Mouse (Mus musculus) urinary bladder, postnatal 36 days (tissue): ENCODE measurements at regions not wholly inside any gene's neighbourhood (a gene's known extent, or its start where the extent isn't known, plus 50 kb on each side); places are given as distances from the start of the nearest gene placed in this dataset.

Source experiments
- DNase-seq, 2 experiments: peaks; one replicate each; pipeline ENCODE4 v3.0.0; 2022; ENCODE audit warnings: low spot score in 2 of 2, mixed read lengths in 1 of 2

DNA sequence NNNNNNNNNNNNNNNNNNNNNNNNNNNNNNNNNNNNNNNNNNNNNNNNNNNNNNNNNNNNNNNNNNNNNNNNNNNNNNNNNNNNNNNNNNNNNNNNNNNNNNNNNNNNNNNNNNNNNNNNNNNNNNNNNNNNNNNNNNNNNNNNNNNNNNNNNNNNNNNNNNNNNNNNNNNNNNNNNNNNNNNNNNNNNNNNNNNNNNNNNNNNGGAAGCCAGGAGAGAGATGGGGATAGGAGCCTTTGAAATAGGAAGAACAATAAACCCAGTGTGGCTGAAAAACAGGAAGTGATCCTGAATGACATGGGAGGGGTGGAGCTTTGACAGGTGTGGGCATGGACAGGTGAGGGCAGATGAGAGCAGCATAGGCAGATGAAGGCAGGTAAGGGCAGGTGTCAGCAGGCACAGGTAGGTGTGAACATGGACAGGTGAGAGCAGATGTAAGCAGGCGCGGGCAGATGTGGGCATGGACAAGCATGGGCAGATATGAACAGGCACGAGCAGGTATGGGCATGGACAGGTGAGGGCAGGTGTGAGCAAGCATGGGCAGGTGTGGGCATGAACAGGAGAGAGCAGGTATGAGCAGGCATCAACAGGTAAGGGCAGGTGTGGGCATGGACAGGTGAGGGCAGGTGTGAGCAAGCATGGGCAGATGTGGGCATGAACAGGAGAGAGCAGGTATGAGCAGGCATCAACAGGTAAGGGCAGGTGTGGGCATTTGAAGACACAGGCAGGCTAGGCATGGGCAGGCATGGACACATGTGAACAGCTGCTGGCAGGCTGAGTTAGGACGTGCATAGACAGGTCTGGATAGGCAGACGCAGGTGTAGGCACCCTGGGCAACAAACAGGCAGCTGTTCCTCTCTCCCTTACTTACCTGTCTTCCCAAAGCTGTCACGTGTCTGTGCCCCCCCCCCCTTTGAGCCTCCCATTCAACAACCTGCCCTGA lies 135.2 kb upstream of the Zmiz1 start:
- no peak for DNase-seq

- DNase-seq: no peak
These were observed 133.1 kb upstream of the Zmiz1 start for GRCm38 (mm10) chr14:25325887-25326286.

DNA sequence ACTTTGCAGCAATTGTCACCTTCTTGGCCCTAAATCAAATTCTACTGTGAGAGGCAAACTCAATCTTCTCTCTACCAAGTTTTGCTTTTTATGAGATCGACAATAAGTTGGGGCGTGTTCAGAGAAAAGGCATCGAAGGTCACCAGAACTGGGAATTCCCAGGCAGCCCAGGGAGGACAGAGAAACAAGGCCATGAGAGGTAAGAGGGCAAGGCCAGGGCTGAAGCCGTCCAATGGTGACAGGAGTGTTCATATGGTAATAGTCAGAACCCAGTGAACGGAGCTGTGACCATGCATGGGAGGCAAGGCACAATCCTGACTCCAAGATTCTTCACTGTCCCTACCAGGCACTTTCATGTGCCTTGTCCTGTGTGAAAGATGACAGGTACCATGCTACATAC lies 130.8 kb upstream of the Zmiz1 start:
- DNase-seq: no peak

GRCm38 (mm10) chr14:25334186-25334585 lies 124.8 kb upstream of the Zmiz1 start:
- DNase-seq: no peak

- DNase-seq: no peak
These were observed 122.1 kb upstream of the Zmiz1 start for GRCm38 (mm10) chr14:25336875-25337274.

- DNase-seq: no peak
These were observed 120.5 kb upstream of the Zmiz1 start for GRCm38 (mm10) chr14:25338404-25339051.

- no peak for DNase-seq
These were observed 118.1 kb upstream of the Zmiz1 start for GRCm38 (mm10) chr14:25340845-25341244.

DNA sequence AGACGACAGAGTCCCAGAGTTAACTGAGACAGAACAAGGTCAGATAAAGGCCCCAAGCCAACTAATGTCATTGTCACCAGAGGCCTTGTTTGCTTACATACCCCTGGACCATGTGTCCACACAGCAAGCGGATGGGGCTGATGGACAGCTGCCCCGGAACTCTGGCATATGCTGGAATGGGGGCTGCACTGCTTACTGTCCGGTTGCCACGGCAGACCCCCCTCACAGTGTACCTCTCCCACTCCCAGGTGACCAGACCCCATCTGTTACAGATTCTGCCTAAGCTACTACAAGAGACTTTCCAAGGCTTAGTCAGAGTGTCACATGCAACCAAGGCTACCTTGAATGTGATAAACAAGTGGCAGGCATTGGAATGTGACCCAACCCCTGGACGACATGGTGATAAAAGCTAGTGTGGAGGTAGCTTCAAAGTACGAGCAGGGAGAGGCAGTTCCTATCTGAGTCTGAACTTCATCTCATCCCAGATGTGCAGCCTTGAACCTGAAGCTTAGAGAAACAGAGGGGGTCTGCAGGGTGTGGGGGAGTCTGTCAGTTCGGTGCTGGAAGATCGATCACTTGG lies 117.0 kb upstream of the Zmiz1 start:
- no peak for DNase-seq

DNA sequence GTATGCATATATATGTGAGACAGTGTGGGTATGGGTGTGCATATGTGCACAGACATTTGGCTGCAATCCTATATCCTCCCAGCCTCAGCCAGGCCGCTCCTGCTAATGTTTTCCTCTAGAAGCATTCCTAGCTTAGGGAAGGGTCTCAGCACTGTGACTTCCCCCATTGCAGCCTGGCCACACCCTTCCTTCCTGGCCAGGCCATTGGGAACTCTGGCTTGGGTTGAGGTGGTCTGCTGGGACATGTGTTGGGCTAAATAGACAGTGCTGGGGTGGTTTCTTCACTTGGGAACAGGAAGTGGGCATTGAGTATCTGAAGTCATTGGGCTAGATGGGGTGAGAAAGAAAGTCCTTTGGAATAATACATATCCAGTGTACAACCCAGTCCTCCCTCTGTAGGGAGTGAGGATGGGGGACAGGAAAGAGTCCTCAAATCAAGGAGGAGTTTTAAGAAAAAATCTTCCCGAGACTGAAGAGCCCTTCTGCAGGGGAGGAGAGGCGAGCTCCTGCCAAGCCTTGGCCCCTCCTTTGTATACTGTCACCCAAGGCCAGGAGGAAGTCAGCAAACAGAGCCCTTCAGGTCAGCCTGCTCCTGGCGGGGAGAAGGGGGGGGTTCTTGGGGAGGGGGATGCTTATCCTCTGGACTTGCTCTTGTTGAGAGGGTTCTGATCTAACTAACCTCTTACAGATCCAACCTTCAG lies 116.0 kb upstream of the Zmiz1 start:
- DNase-seq: no peak

GRCm38 (mm10) chr14:25345995-25346394 lies 113.0 kb upstream of the Zmiz1 start:
- DNase-seq: no peak

GRCm38 (mm10) chr14:25346813-25347610 lies 112.0 kb upstream of the Zmiz1 start:
- DNase-seq: no peak

GRCm38 (mm10) chr14:25350282-25350964 lies 108.6 kb upstream of the Zmiz1 start:
- no peak for DNase-seq

DNA sequence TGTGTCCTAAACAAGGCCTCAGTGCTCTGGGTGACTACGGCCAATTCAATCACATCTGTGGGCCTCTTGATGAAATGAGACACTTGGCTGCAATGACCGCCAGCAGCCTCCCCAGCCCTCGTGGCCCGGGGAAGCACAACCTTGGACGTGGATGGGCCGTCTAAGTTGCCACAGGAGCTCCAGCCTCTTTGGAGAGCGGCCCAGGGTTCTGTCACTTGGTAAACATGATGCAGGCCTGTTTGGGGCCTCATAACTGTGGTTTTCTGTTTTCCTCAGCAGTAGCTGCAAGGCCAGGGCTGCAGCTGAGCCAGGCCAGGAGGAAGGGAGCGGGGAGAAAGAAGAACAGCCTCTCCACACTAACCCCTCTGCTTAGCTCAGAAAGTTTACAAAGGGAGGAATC lies 105.2 kb upstream of the Zmiz1 start:
- DNase-seq: peak in 1 of 2 experiments; percentile 60

DNA sequence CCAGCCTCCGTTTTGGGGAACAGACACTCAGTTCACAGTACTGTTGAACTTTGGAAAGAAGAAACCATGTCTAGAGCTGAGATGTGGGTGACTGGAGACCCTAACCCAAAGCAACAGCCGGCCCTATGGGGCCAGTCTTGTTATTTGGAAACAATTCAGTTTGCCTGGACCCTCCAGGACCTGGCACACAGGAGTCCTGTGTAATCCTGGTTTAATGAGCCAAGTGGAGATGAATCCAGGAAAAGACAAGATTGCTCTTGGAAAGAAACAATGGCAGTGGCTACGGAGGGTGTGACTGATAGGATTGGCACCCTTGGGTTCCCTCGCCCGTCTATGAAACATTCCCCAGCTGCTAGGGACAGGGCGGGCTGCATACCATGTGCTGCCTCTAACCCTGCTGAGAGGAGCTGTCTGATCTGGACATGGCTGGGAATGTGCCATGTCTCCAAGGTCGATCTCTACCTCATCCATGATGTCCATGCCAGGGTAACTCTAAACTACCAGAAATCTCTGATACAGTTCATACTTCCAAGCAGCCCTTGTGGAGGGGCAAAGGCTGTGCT lies 104.6 kb upstream of the Zmiz1 start:
- no peak for DNase-seq

DNA sequence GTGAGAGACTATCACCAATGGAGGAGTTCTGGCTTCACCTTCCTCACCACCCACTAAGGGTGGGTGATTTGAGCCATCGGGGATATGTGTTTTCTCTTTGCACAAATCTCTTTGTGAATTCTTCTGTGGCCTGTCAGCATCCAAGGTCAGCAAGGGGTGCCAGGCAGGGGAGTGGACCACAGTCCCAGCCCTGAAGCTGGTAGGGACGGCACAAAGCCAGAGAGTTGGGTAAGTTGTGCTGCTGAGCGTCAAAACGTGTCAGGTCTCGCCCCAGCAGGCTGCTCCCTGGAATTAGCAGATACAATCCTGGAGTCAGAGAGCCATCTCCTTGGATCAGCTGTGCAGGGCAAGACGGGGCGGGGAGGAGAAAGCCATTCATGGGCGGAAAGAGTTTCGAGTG lies 101.2 kb upstream of the Zmiz1 start:
- no peak for DNase-seq

DNA sequence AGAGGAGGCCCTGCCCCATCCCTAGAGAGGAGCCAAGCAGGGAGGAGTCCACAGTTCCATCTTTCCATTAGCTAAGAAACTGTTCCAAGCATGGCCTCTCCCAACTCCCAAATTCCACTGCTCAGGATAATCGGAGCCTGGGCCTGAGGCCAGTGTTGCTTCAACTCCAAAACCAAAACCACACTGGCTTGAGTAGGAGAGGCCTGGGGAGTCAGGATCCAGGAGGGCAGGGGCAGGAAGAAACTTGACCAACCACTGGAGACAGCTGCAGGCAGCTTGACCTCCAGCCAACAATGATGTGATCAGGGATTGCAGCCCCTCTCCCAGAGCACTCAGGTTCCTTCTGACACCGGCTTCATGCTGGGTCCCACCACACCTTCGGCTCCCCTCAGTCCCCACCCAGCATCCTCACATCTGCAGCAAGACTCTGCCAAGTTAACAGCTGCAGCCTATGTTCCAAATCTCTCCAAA lies 99.1 kb upstream of the Zmiz1 start:
- DNase-seq: peak; percentile 52 to 69

- DNase-seq: no peak
These were observed 98.3 kb upstream of the Zmiz1 start for GRCm38 (mm10) chr14:25360726-25361125.

DNA sequence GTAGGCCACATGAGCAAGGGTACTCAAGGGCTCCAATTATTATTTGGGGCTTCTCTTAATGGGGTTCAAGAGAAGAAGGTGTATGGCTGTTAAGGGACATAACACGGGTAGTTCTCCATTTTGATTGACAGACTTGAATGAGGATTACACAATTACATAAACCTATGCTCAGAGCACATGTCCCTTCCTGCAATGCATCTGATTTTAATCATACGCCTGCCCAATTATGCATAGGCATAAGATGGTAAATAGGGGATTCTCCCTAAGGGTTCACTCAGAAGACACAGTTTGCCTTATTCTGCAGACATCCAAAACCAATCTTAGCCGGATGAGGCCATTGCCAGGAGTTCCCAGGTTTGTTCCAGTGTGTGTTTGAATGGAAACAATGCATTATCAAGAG lies 97.9 kb upstream of the Zmiz1 start:
- DNase-seq: no peak

DNA sequence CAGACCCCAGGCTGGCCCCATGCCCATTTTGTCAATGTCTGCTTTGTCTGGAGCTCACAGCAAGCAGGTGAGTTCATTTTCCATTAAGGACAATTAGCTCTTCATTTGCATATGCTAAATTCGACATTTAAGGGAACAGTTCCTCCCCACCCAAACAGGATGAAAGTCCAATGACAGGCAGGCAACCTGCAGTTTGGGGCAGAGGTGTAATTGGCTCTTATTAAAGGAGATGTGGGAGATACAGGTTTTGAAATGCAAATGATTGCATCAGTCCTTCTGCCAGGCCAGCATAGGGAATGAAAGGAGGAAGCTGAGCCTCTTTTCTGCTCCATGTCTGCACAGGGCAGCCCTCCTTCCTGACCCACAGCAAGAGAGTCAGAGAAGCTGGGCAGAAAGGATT lies 96.2 kb upstream of the Zmiz1 start:
- no peak for DNase-seq

DNA sequence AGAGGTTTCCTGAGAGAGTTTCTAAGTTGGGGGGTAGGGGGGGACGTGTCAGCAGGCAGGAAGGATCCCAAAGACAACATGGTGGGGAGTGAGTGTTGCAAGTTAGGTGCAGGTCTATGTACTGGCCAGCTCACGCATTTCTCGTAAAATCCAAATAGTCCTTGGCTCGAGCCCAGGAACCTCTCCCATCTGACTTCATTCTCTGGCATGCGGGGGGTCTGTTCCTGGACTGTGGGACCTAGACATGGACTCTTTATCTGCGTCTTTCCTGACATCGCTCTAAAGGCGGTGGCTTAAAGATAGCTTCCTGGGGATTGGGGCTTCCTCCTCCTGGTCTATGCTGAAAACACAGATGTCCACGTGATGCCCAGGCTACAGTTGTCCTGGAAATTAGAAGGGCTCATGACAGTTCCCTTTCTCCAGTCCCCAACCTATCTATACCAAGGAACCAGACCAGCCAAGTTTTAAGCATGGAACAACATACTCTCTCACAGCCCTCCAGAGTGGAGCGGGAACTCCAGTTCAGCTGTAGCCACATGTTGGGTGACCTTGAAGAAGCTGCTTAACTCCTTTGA lies 93.7 kb upstream of the Zmiz1 start:
- peak; percentile 53 to 65 for DNase-seq
